Mouse (Mus musculus): ENCODE results near the gene Gm13889. TPM values are rescaled to one million over a fixed set of nuclear protein-coding genes. Genes with fewer than 3 reads are reported as not detected.

Gene Gm13889
- polyA plus RNA-seq, 1 experiment from 2014 or later = 11.1 TPM

DNA sequence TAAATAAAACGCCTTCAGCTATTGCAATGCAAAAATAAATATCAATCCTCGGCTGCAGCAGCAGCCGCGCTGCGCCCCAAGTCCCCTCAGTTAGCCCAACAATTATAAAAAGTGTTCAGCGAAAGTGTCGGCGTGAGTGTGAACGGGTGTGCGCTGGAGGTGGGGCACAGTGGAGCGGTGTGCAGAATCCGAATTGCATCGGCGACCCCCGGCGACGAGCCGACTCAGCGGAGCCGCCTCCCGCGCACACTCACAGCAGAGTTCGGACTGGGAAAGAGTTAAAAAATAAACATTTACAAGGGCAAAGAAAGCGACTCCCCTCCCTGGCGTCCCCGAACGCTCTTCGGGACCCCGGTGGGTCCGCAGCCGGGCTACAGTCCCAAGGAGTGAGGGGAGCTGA lies 1.1 kb downstream of the Gm13889 start:
- Histone ChIP-seq H3K4me2 (peak overlapping the region; percentile 98), H3K27ac (peak overlapping the region; percentile 39; the same call in 1 of the 2 replicates), H3K27me3 (peaks cover 83% of the 10 kb centered on the region), H3K36me3 (no peaks in the 10 kb centered on the region), H3K9me3 (replicated peaks) (no peaks in the 10 kb centered on the region), H3K4me3 (replicated peaks) (peak overlapping the region; percentile 65), H3K9ac (peak overlapping the region; percentile 71), H3K4me1 (peaks cover 31% of the 10 kb centered on the region)
- WGBS = under 1% methylated on average over 31 of the region's 31 CpGs
- ATAC-seq (replicated peaks; ENCODE audit: low FRiP score) = 0 out of 2 replicates have a peak, but pooled peaks have one; percentile 5

DNA sequence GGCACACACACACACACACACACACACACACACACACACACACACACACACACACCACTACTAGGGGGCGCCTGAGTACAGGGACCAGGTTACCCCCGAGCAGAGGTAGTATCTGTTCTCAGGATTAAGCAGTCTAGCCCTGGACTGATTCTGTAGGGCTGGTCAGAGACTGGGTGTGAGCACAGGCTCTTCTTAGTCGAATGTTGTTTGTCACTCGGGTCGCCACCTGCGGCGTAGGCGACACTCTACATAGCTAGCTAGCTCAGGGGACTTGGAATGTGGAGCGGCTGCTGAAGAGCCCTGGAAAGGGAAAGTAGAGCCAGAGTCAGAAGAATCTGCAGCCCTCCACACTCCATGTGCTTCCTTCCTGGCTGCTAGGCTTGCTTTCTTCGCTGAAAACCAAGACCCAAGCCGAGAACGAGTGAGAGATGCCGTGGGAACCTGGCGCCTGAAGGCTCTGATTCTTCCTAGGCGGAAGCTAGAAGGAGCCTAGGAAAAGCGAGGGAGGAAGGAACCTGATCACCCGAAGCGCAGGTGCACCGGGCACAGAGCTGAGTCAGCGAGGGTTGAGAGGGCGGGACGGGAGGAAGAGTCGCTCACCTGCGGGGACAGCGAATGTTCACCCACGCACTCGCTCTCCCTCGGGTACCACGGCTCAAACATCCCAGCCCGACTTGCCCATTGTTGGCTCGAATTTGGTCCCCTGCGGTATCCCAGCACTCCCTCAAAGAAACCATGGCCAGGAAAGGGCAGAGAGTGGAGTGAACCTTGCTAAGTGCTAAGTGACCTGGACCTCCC lies 2.0 kb downstream of the Gm13889 start:
- no peaks in the 10 kb centered on the region for H3K36me3 ChIP-seq
- ATAC-seq (replicated peaks; ENCODE audit: low FRiP score) = 0 out of 2 replicates have a peak, but pooled peaks have one; percentile 15
- peak overlapping the region; percentile 71 for H3K9ac ChIP-seq
- H3K4me3 ChIP-seq (replicated peaks) = peak overlapping the region; percentile 65
- peak overlapping the region; percentile 98 for H3K4me2 ChIP-seq
- 1% methylated on average over 32 of the region's 32 CpGs for WGBS
- H3K9me3 ChIP-seq (replicated peaks) = no peaks in the 10 kb centered on the region
- peaks cover 31% of the 10 kb centered on the region for H3K4me1 ChIP-seq
- H3K27ac ChIP-seq = peak overlapping the region; percentile 18; the same call in 1 of the 2 replicates
- peaks cover 80% of the 10 kb centered on the region for H3K27me3 ChIP-seq

DNA sequence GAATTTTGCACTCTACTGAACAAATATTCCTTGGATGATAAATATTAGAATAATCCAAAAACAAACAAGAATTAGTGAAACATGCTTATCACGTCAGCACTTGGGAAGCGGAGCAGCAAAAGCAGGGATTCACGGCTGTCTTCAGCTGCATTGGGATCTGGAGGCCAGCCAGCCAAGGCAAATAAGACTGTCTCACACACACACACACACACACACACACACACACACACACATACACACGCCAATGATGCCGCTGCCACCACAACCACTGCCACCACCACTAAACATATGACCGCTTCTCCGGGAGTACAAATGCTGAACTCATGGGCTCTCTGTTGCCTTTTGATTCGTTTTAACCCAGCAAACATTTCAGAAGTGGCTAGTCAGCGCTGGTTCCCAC lies 3.3 kb downstream of the Gm13889 start:
- Histone ChIP-seq H3K9ac (no peak overlapping the region), H3K27ac (no peak overlapping the region), H3K4me1 (peaks cover 31% of the 10 kb centered on the region), H3K4me2 (no peak overlapping the region), H3K4me3 (replicated peaks) (no peak overlapping the region), H3K27me3 (peaks cover 68% of the 10 kb centered on the region), H3K9me3 (replicated peaks) (no peaks in the 10 kb centered on the region), H3K36me3 (no peaks in the 10 kb centered on the region)
- ATAC-seq (replicated peaks; ENCODE audit: low FRiP score) = no peak
- 83% methylated on average over 9 of the region's 9 CpGs for WGBS

DNA sequence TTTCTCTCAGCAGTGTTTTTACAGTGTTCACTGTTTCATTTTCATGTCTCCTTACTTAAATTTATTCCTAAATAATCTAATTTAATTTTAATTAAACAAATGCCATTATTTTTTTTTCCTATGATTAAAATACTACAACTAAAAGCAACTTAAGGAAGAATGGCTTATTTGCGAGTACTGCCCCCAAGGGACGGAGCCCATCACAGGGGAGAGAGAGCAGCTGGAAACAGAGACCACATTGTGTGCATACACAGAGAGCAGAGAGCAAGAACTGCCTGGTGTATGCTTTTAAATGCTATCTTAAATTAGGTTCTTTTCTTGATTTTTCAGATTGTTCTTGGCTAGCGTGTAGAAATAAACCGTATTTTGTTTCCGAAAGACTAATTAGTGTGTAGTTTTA lies 10.0 kb downstream of the Gm13889 start:
- 58% methylated on average over 5 of the region's 5 CpGs for WGBS
- H3K4me3 ChIP-seq (replicated peaks) = no peak overlapping the region

DNA sequence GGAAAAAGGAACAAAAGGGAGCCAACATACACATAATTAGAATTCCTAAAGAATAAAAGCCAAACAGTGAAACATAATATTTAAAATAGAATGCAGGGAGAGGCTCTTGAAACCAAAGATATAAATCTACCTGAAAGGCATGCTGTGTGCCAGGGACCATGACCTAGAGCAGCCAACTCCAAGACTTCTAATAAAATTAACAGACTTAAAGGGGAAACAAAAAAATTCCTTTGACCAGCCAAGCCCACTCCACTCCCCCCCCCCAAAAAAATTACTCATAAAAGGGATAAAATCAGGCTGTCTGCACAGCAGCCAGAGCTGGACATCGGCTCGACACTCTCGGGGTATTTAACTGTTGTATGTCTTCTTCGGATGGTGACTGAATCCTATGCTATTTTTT lies 12.1 kb downstream of the Gm13889 start:
- no peak for ATAC-seq (replicated peaks; ENCODE audit: low FRiP score)
- H3K4me2 ChIP-seq = no peak overlapping the region
- 74% methylated on average over 4 of the region's 4 CpGs for WGBS
- H3K9me3 ChIP-seq (replicated peaks) = 0 out of 2 replicates have a peak, but pooled peaks cover 3% of the 10 kb centered on the region
- H3K4me3 ChIP-seq (replicated peaks) = no peak overlapping the region
- 0 out of 2 replicates have a peak overlapping the region, but pooled peaks have one; percentile 7 for H3K27ac ChIP-seq
- H3K9ac ChIP-seq = no peak overlapping the region
- H3K27me3 ChIP-seq = no peaks in the 10 kb centered on the region
- H3K36me3 ChIP-seq = no peaks in the 10 kb centered on the region
- 0 out of 2 replicates have a peak, but pooled peaks cover 2% of the 10 kb centered on the region for H3K4me1 ChIP-seq

More for the DNA sequence above, 10.0 kb downstream of the Gm13889 start:
- no peak overlapping the region for H3K4me2 ChIP-seq
- H3K4me1 ChIP-seq = 0 out of 2 replicates have a peak, but pooled peaks cover 2% of the 10 kb centered on the region
- H3K9me3 ChIP-seq (replicated peaks) = 0 out of 2 replicates have a peak, but pooled peaks cover 3% of the 10 kb centered on the region
- H3K36me3 ChIP-seq = no peaks in the 10 kb centered on the region
- H3K27me3 ChIP-seq = peaks cover 3% of the 10 kb centered on the region; the same call in 1 of the 2 replicates
- no peak overlapping the region for H3K27ac ChIP-seq
- H3K9ac ChIP-seq = no peak overlapping the region
- ATAC-seq (replicated peaks; ENCODE audit: low FRiP score) = no peak

DNA sequence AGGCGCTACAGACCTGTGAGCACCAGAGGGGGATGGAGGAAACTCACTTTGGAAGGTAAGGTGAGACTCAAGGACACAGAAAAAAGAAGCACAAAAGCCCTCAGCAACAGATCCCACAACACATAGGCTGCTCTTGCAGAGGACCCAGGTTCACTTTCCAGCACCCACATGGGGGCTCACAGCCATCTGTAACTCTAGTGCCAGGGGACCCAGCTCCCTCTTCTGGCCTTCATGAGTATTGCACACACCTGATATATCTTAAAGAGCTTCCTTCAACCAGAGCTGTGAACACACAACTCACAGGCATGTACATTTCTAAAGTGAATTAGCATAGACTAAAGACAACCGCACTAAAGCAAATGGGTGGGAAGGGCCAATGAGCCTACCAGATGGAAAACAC lies 12.9 kb downstream of the Gm13889 start:
- no peak for ATAC-seq (replicated peaks; ENCODE audit: low FRiP score)
- WGBS = 89% methylated on average over 2 of the region's 2 CpGs
- no peak overlapping the region for H3K4me3 ChIP-seq (replicated peaks)

DNA sequence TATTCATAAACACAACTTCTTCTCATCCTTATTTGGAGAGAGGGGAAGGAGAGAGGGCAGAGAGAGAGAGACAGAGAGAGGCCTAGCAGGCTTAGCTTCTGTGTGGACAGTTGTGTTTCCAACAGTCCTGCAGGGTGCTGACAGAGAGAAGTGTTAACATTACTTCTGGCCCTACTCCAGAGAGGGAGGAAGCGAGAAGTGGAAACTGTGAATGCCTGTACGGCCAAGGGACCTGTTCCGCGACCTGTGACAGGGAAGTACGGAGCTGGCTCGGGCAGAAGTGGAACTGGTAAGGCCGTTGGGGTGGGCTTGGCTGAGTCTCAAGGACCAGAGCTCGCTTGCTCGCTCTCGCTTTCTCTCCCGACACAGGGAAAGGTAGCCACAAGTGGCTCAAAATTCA lies 15.3 kb downstream of the Gm13889 start:
- H3K36me3 ChIP-seq = no peaks in the 10 kb centered on the region
- H3K9me3 ChIP-seq (replicated peaks) = 0 out of 2 replicates have a peak, but pooled peaks cover 3% of the 10 kb centered on the region
- H3K27me3 ChIP-seq = 0 out of 2 replicates have a peak, but pooled peaks cover 6% of the 10 kb centered on the region
- H3K4me3 ChIP-seq (replicated peaks) = no peak overlapping the region
- no peak overlapping the region for H3K9ac ChIP-seq
- no peak for ATAC-seq (replicated peaks; ENCODE audit: low FRiP score)
- H3K27ac ChIP-seq = no peak overlapping the region
- 56% methylated on average over 11 of the region's 11 CpGs for WGBS
- no peak overlapping the region for H3K4me2 ChIP-seq
- 0 out of 2 replicates have a peak, but pooled peaks cover 2% of the 10 kb centered on the region for H3K4me1 ChIP-seq

More for the DNA sequence above, 12.9 kb downstream of the Gm13889 start:
- Histone ChIP-seq H3K4me1 (0 out of 2 replicates have a peak, but pooled peaks cover 2% of the 10 kb centered on the region), H3K9ac (no peak overlapping the region), H3K9me3 (replicated peaks) (0 out of 2 replicates have a peak, but pooled peaks cover 3% of the 10 kb centered on the region), H3K4me2 (no peak overlapping the region), H3K27ac (0 out of 2 replicates have a peak overlapping the region, but pooled peaks have one; percentile 7), H3K27me3 (no peaks in the 10 kb centered on the region), H3K36me3 (no peaks in the 10 kb centered on the region)

DNA sequence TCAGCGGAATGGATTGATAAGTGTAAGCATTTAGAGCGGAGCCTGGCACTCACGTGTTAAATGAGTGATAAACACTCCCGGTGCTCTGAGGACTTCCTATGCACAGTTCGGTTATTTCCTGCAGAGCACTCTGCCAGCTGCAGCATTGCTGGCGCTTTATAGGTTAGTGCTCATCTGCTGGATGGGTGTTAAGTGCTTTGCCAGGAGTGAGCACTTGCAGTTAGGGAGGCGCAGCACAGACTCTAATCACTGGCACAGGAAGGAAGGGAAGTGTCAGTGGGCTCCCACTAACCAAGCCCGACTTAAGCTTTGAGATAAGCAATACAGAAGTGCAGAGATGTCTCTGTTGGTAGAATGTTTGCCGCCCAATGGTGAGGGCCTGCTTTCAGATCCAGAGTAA lies 18.5 kb downstream of the Gm13889 start:
- WGBS = 48% methylated on average over 9 of the region's 9 CpGs
- no peak overlapping the region for H3K27ac ChIP-seq
- no peak for ATAC-seq (replicated peaks; ENCODE audit: low FRiP score)

DNA sequence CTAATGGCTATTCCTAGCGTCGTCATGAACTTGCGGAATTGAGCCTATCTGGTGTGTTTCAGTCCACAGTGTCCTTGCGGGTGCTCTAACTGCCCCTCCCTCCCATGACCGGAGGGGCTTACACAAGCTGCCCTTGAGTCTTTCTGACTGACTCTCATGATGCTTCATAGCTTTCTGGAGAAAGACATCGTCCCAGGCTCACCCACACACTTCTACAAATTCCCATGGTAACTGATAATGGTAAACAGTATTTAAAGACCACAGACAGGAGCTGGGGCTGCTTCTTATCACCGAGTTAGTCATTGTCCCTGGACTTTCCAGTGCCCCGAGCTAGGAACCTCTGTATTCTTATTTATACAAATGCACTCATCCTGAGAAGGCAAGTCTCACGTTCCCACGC lies 28.1 kb downstream of the Gm13889 start:
- no peaks in the 10 kb centered on the region for H3K4me1 ChIP-seq
- H3K9ac ChIP-seq = no peak overlapping the region
- 84% methylated on average over 10 of the region's 10 CpGs for WGBS

More for the DNA sequence above, 18.5 kb downstream of the Gm13889 start:
- 0 out of 2 replicates have a peak, but pooled peaks cover 2% of the 10 kb centered on the region for H3K4me1 ChIP-seq
- no peak overlapping the region for H3K4me3 ChIP-seq (replicated peaks)
- no peak overlapping the region for H3K4me2 ChIP-seq
- H3K9ac ChIP-seq = no peak overlapping the region
- no peaks in the 10 kb centered on the region for H3K9me3 ChIP-seq (replicated peaks)
- H3K36me3 ChIP-seq = no peaks in the 10 kb centered on the region
- H3K27me3 ChIP-seq = 0 out of 2 replicates have a peak, but pooled peaks cover 6% of the 10 kb centered on the region

DNA sequence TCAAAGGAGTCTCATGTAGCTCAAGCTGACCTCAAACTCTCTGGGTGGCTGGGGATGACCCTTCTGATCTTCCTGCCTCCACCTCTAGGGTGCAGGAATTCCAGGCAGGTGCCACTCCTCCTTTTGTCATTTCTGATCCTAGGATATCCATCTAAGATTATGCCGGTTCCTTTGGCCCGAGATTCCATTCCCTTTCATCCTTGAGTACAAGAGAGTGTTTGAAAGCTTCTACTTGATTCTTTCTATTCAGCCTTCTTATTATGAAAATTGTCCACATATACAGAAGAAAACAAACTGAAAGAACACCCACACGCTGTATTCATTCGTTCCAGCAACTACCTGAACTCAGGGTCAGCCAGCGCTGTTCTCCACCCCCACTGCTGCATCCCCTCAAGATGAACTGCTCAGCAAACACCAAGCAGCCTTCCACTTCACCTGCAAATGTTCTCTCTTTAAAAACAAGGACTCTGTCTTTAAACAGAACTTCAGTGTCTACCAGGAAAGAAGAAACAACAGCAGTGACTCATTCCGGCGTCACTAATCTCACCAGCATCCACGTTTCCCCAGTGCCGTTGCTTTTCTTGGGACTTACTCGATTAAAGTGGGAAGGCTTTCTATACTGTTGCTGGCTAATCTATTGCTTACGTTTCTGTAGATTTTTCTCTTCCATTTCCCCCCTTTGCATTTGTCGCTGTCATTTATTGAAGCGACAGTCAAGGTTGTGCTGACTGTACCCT lies 29.1 kb downstream of the Gm13889 start:
- Histone ChIP-seq H3K4me1 (no peaks in the 10 kb centered on the region), H3K4me3 (replicated peaks) (no peak overlapping the region), H3K27me3 (peaks cover 3% of the 10 kb centered on the region; the same call in 1 of the 2 replicates), H3K36me3 (no peaks in the 10 kb centered on the region), H3K27ac (no peak overlapping the region), H3K9ac (no peak overlapping the region), H3K9me3 (replicated peaks) (no peaks in the 10 kb centered on the region), H3K4me2 (no peak overlapping the region)
- no peak for ATAC-seq (replicated peaks; ENCODE audit: low FRiP score)
- 75% methylated on average over 13 of the region's 13 CpGs for WGBS

More for the DNA sequence above, 28.1 kb downstream of the Gm13889 start:
- no peak for ATAC-seq (replicated peaks; ENCODE audit: low FRiP score)
- no peak overlapping the region for H3K27ac ChIP-seq
- H3K4me2 ChIP-seq = no peak overlapping the region
- H3K36me3 ChIP-seq = no peaks in the 10 kb centered on the region
- H3K27me3 ChIP-seq = peaks cover 3% of the 10 kb centered on the region; the same call in 1 of the 2 replicates
- H3K9me3 ChIP-seq (replicated peaks) = no peaks in the 10 kb centered on the region
- H3K4me3 ChIP-seq (replicated peaks) = no peak overlapping the region

DNA sequence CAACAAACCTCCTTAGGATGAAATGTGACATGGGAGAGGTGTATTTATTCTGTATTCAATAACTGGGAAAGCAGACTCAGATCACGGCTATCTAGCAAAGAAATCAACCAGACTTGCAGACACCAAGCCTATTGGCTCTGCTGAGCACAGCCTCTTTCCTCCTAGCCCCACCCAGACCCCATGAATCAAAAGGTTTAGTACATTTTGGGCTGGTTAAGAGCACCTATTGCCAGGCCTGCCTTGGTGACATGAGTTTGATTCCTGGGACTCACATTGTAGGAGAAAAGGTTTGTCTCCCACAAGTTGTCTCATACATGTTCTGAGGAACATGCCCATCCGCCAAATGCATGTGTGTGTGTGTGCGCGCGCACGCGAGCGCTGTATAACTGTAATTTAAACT lies 30.9 kb downstream of the Gm13889 start:
- no peaks in the 10 kb centered on the region for H3K36me3 ChIP-seq
- H3K27ac ChIP-seq = no peak overlapping the region
- H3K9me3 ChIP-seq (replicated peaks) = no peaks in the 10 kb centered on the region
- no peak for ATAC-seq (replicated peaks; ENCODE audit: low FRiP score)
- peaks cover 3% of the 10 kb centered on the region; the same call in 1 of the 2 replicates for H3K27me3 ChIP-seq
- no peak overlapping the region for H3K4me3 ChIP-seq (replicated peaks)
- no peak overlapping the region for H3K9ac ChIP-seq
- H3K4me1 ChIP-seq = no peaks in the 10 kb centered on the region
- WGBS = 93% methylated on average over 8 of the region's 8 CpGs
- H3K4me2 ChIP-seq = no peak overlapping the region

All from kidney, embryonic 15.5 days (tissue).